Mouse (Mus musculus): ENCODE data around the gene Lypla2. TPM values are rescaled to one million over a fixed set of nuclear protein-coding genes. Genes with fewer than 3 reads are reported as not detected.

Gene Lypla2
- polyA plus RNA-seq, 1 experiment from 2014 or later: 163 TPM

- Histone ChIP-seq H3K4me3 (no peak overlapping the region), H3K9ac (no peak overlapping the region), H3K9me3 (replicated peaks) (peaks cover 5% of the 10 kb centered on the region; the same call in 1 of the 2 replicates), H3K4me2 (no peak overlapping the region), H3K36me3 (ENCODE audit: poor library complexity, severe bottlenecking) (peaks cover 70% of the 10 kb centered on the region), H3K4me1 (no peaks in the 10 kb centered on the region), H3K27me3 (no peaks in the 10 kb centered on the region), H3K27ac (no peak overlapping the region)
- 84% methylated on average over 8 of the region's 9 CpGs for WGBS
- ATAC-seq: no peak
These were observed 16.5 kb downstream of the Lypla2 start for GRCm38 (mm10) chr4:135955886-135956285.

- ATAC-seq: peak; percentile 38; the same call in 1 of the 2 replicates
- H3K9ac ChIP-seq: no peak overlapping the region
- H3K4me1 ChIP-seq: no peaks in the 10 kb centered on the region
- no peaks in the 10 kb centered on the region for H3K27me3 ChIP-seq
- no peak overlapping the region for H3K4me3 ChIP-seq
- no peak overlapping the region for H3K4me2 ChIP-seq
- H3K27ac ChIP-seq: no peak overlapping the region
- peaks cover 63% of the 10 kb centered on the region for H3K36me3 ChIP-seq (ENCODE audit: poor library complexity, severe bottlenecking)
- H3K9me3 ChIP-seq (replicated peaks): peaks cover 5% of the 10 kb centered on the region; the same call in 1 of the 2 replicates
- WGBS: 6% methylated on average over 2 of the region's 2 CpGs
These were observed 18.2 kb downstream of the Lypla2 start for GRCm38 (mm10) chr4:135954241-135954640.

- Histone ChIP-seq H3K9me3 (replicated peaks) (peaks cover 5% of the 10 kb centered on the region; the same call in 1 of the 2 replicates), H3K27me3 (no peaks in the 10 kb centered on the region), H3K36me3 (ENCODE audit: poor library complexity, severe bottlenecking) (peaks cover 52% of the 10 kb centered on the region), H3K9ac (no peak overlapping the region), H3K4me3 (no peak overlapping the region), H3K4me2 (no peak overlapping the region), H3K4me1 (0 out of 2 replicates have a peak, but pooled peaks cover 3% of the 10 kb centered on the region), H3K27ac (no peak overlapping the region)
- no peak for ATAC-seq
- WGBS: 89% methylated on average over 3 of the region's 3 CpGs
These were observed 19.2 kb downstream of the Lypla2 start for GRCm38 (mm10) chr4:135953179-135953578.

DNA sequence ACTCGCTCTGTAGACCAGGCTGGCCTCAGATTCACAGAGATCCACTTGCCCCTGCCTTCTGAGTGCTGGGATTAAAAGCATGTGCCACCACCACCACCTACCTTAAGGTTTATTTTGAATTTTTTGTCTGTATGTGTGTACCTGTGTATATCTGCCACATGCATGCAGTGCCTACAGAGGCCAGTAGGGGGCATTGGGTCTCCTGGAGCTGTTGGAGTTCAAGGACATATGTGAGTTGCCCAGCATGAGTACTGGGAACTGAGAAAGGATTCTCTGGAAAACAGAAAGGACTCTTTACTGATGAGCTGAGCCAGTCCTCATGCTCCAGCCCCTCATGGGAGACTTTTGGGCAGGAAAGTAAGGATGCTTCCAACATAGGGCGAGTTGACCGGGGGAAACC is 20.9 kb downstream of the Lypla2 start:
- no peak for ATAC-seq
- no peak overlapping the region for H3K27ac ChIP-seq
- no peak overlapping the region for H3K4me3 ChIP-seq

DNA sequence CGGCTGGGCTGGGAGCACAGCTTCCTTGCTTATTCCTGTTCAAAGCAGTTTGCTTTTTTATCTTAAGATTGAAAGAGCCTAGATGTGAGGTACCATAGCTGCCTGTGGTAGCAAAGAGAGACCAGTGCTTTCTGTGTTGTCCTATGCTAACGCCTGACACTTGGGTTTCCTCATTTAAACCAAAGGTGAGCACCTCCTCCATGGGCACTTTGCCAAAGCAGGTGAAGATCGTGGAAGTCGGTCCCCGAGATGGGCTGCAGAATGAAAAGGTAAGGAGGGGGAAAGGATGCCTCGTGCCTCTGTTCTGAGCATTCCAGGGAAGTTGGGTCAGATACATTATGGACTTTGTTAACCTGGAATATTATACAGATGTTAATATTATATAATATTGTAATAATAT is 22.1 kb downstream of the Lypla2 start:
- H3K4me2 ChIP-seq: no peak overlapping the region
- WGBS: 88% methylated on average over 6 of the region's 6 CpGs
- H3K27me3 ChIP-seq: no peaks in the 10 kb centered on the region
- peaks cover 12% of the 10 kb centered on the region for H3K4me1 ChIP-seq
- no peak overlapping the region for H3K4me3 ChIP-seq
- peaks cover 31% of the 10 kb centered on the region for H3K36me3 ChIP-seq (ENCODE audit: poor library complexity, severe bottlenecking)
- ATAC-seq: no peak
- no peak overlapping the region for H3K27ac ChIP-seq
- H3K9me3 ChIP-seq (replicated peaks): peaks cover 5% of the 10 kb centered on the region; the same call in 1 of the 2 replicates
- no peak overlapping the region for H3K9ac ChIP-seq

More for the DNA sequence above, 20.9 kb downstream of the Lypla2 start:
- Histone ChIP-seq H3K9me3 (replicated peaks) (peaks cover 5% of the 10 kb centered on the region; the same call in 1 of the 2 replicates), H3K36me3 (ENCODE audit: poor library complexity, severe bottlenecking) (peaks cover 41% of the 10 kb centered on the region), H3K4me1 (peaks cover 6% of the 10 kb centered on the region), H3K4me2 (no peak overlapping the region), H3K9ac (no peak overlapping the region), H3K27me3 (no peaks in the 10 kb centered on the region)
- 90% methylated on average over 3 of the region's 3 CpGs for WGBS

DNA sequence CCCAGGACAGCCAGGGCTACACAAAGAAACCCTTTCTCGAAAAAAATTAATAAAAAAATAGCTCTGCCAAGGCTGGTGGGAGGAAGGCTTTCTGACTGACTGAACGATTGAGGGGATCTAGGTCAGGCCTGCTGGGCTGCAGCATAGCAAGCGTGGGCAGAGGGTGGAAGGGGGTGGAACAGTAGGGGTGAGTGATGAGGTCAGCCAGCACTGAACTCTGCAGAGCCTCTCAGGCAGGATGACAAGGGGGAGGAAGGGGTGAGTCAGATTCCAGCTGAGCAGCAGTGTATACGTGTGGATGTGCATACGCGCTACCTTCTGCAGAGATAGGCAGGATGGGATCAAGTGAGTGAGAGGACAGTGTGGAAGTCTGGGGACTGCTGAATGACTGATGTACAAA is 22.5 kb downstream of the Lypla2 start:
- Histone ChIP-seq H3K36me3 (ENCODE audit: poor library complexity, severe bottlenecking) (peaks cover 28% of the 10 kb centered on the region), H3K4me1 (peaks cover 12% of the 10 kb centered on the region), H3K9ac (no peak overlapping the region), H3K9me3 (replicated peaks) (peaks cover 5% of the 10 kb centered on the region; the same call in 1 of the 2 replicates), H3K4me3 (no peak overlapping the region), H3K4me2 (no peak overlapping the region), H3K27me3 (no peaks in the 10 kb centered on the region), H3K27ac (no peak overlapping the region)
- 79% methylated on average over 6 of the region's 6 CpGs for WGBS
- ATAC-seq: no peak

DNA sequence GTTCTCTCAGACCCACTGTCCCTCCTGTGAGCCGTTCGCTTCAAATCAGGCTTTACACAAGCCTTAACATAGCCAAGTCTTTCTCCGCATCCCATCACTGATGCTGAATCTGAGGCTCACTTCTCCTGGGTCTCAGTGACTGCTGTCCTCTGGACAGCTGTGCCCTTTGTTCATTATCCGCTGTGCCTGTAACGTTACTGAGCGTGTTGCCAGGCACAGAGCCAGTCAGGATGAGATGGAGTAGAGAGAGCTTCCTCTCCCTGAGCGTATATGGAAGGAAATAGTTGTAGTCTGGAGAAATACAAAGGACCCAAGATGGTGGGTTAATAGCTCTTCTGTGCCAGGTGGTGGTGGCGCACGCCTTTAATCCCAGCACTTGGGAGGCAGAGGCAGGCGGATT is 23.0 kb downstream of the Lypla2 start:
- WGBS: 85% methylated on average over 10 of the region's 10 CpGs
- H3K9me3 ChIP-seq (replicated peaks): peaks cover 5% of the 10 kb centered on the region; the same call in 1 of the 2 replicates
- H3K9ac ChIP-seq: no peak overlapping the region
- H3K4me1 ChIP-seq: peaks cover 12% of the 10 kb centered on the region
- no peak for ATAC-seq
- H3K27ac ChIP-seq: no peak overlapping the region
- H3K4me3 ChIP-seq: no peak overlapping the region
- H3K27me3 ChIP-seq: no peaks in the 10 kb centered on the region
- no peak overlapping the region for H3K4me2 ChIP-seq
- peaks cover 24% of the 10 kb centered on the region for H3K36me3 ChIP-seq (ENCODE audit: poor library complexity, severe bottlenecking)

DNA sequence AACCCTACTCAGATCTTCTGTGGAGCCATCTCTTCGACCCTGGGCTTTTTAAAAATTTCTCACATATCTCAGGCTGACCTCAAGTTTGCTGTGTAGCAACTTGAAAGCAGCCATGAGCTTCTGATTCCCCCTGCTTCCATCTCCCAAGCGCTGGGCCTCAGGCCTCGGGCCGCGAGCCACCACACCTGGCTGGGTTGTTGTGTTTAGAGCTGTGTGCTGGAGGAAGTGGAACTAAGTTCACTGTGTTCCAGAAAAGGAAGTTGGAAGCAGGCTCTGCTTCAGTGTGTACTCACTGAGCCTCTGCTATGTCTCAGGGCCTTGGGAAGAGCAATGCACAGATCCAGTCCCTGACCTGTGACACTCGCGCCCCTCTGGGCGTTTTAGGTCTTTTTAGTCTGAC is 24.3 kb downstream of the Lypla2 start:
- Histone ChIP-seq H3K4me1 (peaks cover 12% of the 10 kb centered on the region), H3K27me3 (no peaks in the 10 kb centered on the region), H3K27ac (no peak overlapping the region), H3K9ac (no peak overlapping the region), H3K36me3 (ENCODE audit: poor library complexity, severe bottlenecking) (peaks cover 21% of the 10 kb centered on the region), H3K9me3 (replicated peaks) (peaks cover 5% of the 10 kb centered on the region; the same call in 1 of the 2 replicates), H3K4me2 (no peak overlapping the region), H3K4me3 (no peak overlapping the region)
- no peak for ATAC-seq
- 92% methylated on average over 8 of the region's 8 CpGs for WGBS

- peak; percentile 65 for ATAC-seq
- H3K4me3 ChIP-seq: peak overlapping the region; percentile 79
- peaks cover 12% of the 10 kb centered on the region for H3K4me1 ChIP-seq
- peak overlapping the region; percentile 80 for H3K9ac ChIP-seq
- H3K27ac ChIP-seq: peak overlapping the region; percentile 27; the same call in 1 of the 2 replicates
- WGBS: 2% methylated on average over 28 of the region's 28 CpGs
- peaks cover 5% of the 10 kb centered on the region; the same call in 1 of the 2 replicates for H3K9me3 ChIP-seq (replicated peaks)
- peaks cover 16% of the 10 kb centered on the region for H3K36me3 ChIP-seq (ENCODE audit: poor library complexity, severe bottlenecking)
- H3K27me3 ChIP-seq: no peaks in the 10 kb centered on the region
- H3K4me2 ChIP-seq: peak overlapping the region; percentile 84
These were observed 25.6 kb downstream of the Lypla2 start for GRCm38 (mm10) chr4:135946659-135947301.

GRCm38 (mm10) chr4:135946278-135946658 is 26.2 kb downstream of the Lypla2 start, which contains the start of gene Hmgcl:
Gene Hmgcl (plus strand): TSS chr4:135946448.
- Histone ChIP-seq H3K4me3 (peak within 1 kb of the TSS; percentile 79), H3K27me3 (no peaks in the 10 kb centered on the region), H3K36me3 (ENCODE audit: poor library complexity, severe bottlenecking) (peaks cover 12% of the 10 kb centered on the region), H3K9ac (peak within 1 kb of the TSS; percentile 80), H3K27ac (peak within 1 kb of the TSS; percentile 64), H3K4me2 (peak within 1 kb of the TSS; percentile 84), H3K9me3 (replicated peaks) (0 out of 2 replicates have a peak, but pooled peaks cover under 1% of the 10 kb centered on the region), H3K4me1 (peaks cover 12% of the 10 kb centered on the region)
- WGBS: under 1% methylated on average over 23 of the region's 23 CpGs
- peak; percentile 96 for ATAC-seq

DNA sequence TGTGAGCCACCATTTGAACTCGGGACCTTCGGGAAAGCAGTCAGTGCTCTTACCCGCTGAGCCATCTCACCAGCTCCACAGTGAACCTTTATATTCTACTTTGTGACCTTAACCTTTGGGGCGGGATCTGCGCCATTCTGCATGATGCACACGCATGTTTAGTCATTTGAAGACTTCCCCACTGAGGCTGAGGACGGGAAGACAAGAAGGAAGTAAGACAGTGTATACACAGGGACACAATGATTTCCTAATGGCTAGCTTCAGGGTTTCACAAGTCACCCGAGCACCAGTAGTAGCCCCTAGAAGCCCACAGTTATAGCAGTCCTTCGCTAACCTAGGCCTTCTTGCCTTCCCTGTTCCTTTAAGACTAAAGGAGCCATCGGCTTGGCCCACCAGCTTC is 26.7 kb downstream of the Lypla2 start:
- peak overlapping the region; percentile 31; the same call in 1 of the 2 replicates for H3K9ac ChIP-seq
- WGBS: 75% methylated on average over 10 of the region's 10 CpGs
- peaks cover 12% of the 10 kb centered on the region for H3K36me3 ChIP-seq (ENCODE audit: poor library complexity, severe bottlenecking)
- H3K9me3 ChIP-seq (replicated peaks): no peaks in the 10 kb centered on the region
- peak overlapping the region; percentile 84 for H3K4me2 ChIP-seq
- H3K27me3 ChIP-seq: no peaks in the 10 kb centered on the region
- H3K4me1 ChIP-seq: peaks cover 12% of the 10 kb centered on the region
- peak overlapping the region; percentile 79 for H3K4me3 ChIP-seq
- ATAC-seq: peak; percentile 17
- H3K27ac ChIP-seq: peak overlapping the region; percentile 64

GRCm38 (mm10) chr4:135943389-135943788 is 29.0 kb downstream of the Lypla2 start:
- Histone ChIP-seq H3K36me3 (ENCODE audit: poor library complexity, severe bottlenecking) (peaks cover 27% of the 10 kb centered on the region), H3K27ac (no peak overlapping the region), H3K4me3 (no peak overlapping the region), H3K27me3 (no peaks in the 10 kb centered on the region), H3K9ac (no peak overlapping the region), H3K9me3 (replicated peaks) (no peaks in the 10 kb centered on the region), H3K4me1 (peaks cover 9% of the 10 kb centered on the region), H3K4me2 (no peak overlapping the region)
- WGBS: 52% methylated on average over 4 of the region's 4 CpGs
- ATAC-seq: no peak

All from forebrain, embryonic 13.5 days (tissue).